Mouse (Mus musculus) Patski (cell line): ENCODE measurements around the gene Fam78a. TPM values are rescaled to one million over a fixed set of nuclear protein-coding genes. Genes with fewer than 3 reads are reported as not detected.

ENCODE experiments used
- ATAC-seq: fragments of 100-300 bp; one replicate; pipeline ENCODE4 v1.8.0; 2021
- CTCF ChIA-PET: fragments of 350-600 bp; sonication (Branson Sonifier 250); formaldehyde crosslinking; loops from one replicate; lab custom pipeline; 2022; ENCODE audit warnings: inconsistent platforms; lab: Charles Lee
- POLR2A ChIA-PET: fragments of 350-600 bp; sonication (Branson Sonifier 250); formaldehyde crosslinking; loops from one replicate; lab custom pipeline; 2022; ENCODE audit warnings: antibody characterized with exemption, inconsistent platforms; lab: Charles Lee
- DNase-seq: peaks from one replicate; pipeline ENCODE4 v3.0.0-alpha.2; 2011; ENCODE audit warnings: low read depth, low spot score
- H3K27me3 ChIP-seq: fragments of 371-371 bp; one replicate; pipeline ENCODE4 v1.5.1; 2021
- CTCF ChIP-seq: fragments of 100-300 bp; IDR thresholded peaks from one replicate; pipeline ENCODE4 v1.5.1; 2021
- in situ Hi-C: fragments of 300-500 bp; cut with MboI; formaldehyde crosslinking; loops from 3 replicates; pipeline ENCODE4 v1.11.1; 2018; ENCODE audit warnings: low pct_unique_long_range_greater_than_20kb, mixed read lengths
- polyA plus RNA-seq: library from polyadenylated mRNA; unstranded; gene quantifications from one replicate; pipeline ENCODE4 v1.2.3, GENCODE M21; 2021

The Fam78a gene
- polyA plus RNA-seq, 1 experiment from 2014 or later, result 0.08 TPM

GRCm38 (mm10) chr2:32103557-32103956 lies 18.9 kb upstream of the Fam78a start:
- ATAC-seq, result no peak
- CTCF ChIA-PET, result no interaction called here

DNA sequence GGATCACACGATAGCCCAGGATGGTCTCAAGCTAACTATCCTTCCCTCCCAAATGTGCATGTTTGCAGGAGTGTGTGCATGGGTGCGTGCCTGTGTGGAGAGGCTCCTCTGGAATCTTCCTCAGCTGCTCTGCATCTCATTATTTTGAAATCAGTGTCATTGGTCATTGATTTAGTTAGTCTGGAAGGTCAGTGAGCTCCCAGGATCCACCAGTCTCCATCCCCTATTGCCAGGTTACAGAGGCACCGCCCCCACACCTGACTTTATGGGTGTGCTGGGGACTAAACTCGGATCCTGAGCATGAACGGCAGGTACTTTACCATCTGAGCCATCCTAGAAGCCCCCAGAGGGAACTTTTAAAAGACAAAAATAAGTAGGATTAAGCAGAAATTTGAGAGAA lies 18.3 kb upstream of the Fam78a start:
- in situ Hi-C loops, result no loop called here
- ChIA-PET POLR2A (no interaction called here), CTCF (no interaction called here)
- H3K27me3 ChIP-seq, result peaks cover 9% of the 10 kb centered on the region
- no peak for TF ChIP-seq CTCF
- DNase-seq, result no peak
- ATAC-seq, result no peak

More at GRCm38 (mm10) chr2:32103557-32103956, 18.9 kb upstream of the Fam78a start:
- TF ChIP-seq CTCF, result no peak
- POLR2A ChIA-PET, result no interaction called here
- in situ Hi-C loops, result no loop called here
- DNase-seq, result no peak
- H3K27me3 ChIP-seq, result peaks cover 3% of the 10 kb centered on the region

DNA sequence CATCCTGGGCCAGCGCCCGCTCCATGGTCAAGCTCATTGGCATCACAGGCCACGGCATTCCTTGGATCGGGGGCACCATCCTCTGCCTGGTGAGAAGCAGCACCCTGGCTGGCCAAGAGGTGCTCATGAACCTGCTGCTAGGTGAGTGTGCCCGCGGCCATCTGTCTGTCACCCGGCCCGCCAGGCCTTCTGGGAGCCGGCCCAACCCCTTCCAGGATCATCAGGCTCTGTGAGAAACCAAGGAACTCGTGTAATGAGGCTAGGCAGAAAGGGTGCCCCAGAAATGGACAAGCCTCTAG lies 11.4 kb upstream of the Fam78a start:
- no peak for DNase-seq
- in situ Hi-C loops, result no loop called here
- no peak for ATAC-seq
- H3K27me3 ChIP-seq, result peaks cover 43% of the 10 kb centered on the region
- CTCF ChIA-PET, result no interaction called here
- TF ChIP-seq CTCF, result no peak
- POLR2A ChIA-PET, result no interaction called here

DNA sequence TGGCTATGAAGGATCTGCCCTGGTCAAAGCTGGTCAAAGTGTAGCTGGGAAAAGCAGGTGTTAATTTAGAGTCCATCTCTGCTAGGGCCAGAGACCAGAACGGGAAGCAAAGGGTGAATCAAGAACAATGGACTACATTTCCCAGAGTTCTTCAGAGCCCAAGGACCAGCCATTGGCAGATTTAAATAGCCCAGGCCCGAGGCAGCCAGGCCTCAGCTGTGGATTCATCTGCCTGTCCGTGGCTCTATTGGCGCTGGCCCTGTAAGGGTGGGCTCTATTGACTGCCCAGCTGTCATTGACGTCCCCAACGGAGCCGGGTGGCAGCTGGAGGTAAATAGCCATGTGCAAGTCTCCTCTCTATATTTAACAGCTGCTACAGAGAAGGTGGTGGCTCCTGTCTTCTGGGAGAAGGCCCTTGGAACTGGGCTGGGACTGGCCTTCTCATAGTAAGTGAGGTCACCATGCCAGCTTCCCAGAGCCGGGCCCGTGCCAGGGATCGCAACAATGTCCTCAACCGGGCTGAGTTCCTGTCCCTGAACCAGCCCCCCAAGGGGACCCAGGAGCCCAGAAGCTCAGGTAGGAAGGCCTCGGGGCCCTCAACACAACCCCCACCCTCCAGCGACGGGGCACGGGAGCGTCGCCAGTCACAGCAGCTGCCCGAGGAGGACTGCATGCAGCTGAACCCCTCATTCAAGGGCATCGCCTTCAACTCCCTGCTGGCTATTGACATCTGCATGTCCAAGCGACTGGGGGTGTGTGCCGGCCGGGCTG lies 10.9 kb upstream of the Fam78a start, which contains the start of gene Plpp7:
TSS of gene Plpp7 (plus strand) at position 178 of the 771 bp plus-strand sequence.
- DNase-seq (no peak), ATAC-seq (no peak)
- H3K27me3 ChIP-seq, result peaks cover 48% of the 10 kb centered on the region
- POLR2A ChIA-PET, result no interaction called here
- no peak for TF ChIP-seq CTCF
- in situ Hi-C loops, result no loop called here
- CTCF ChIA-PET, result no interaction called here

GRCm38 (mm10) chr2:32094001-32094707 lies 9.5 kb upstream of the Fam78a start:
- ChIA-PET CTCF (no interaction called here), POLR2A (no interaction called here)
- no peak for ATAC-seq
- H3K27me3 ChIP-seq, result peaks cover 55% of the 10 kb centered on the region
- DNase-seq, result no peak
- TF ChIP-seq CTCF, result no peak
- in situ Hi-C loops, result no loop called here

DNA sequence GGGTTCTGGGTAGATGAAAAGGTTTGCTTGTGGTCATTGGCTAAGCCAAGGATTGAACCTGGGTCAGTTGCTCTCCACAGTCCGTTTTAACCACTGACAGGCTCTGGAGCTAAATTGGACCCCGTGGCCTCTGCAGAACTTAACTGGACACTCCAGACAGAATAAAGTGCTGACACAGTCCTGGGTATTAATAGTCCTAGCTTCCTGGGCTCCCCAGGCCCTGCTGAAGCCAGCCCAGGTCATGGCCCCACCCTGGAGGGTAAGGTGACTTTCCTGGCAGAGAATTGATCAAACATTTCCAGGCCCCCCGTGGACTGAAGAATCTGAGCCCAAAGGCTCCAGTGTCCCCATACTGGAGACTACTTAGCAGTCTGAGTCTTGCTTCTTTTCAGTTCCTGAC lies 7.3 kb upstream of the Fam78a start:
- ATAC-seq (no peak), DNase-seq (no peak)
- CTCF ChIA-PET, result no interaction called here
- POLR2A ChIA-PET, result no interaction called here
- in situ Hi-C loops, result no loop called here
- H3K27me3 ChIP-seq, result peaks cover 69% of the 10 kb centered on the region
- no peak for TF ChIP-seq CTCF

DNA sequence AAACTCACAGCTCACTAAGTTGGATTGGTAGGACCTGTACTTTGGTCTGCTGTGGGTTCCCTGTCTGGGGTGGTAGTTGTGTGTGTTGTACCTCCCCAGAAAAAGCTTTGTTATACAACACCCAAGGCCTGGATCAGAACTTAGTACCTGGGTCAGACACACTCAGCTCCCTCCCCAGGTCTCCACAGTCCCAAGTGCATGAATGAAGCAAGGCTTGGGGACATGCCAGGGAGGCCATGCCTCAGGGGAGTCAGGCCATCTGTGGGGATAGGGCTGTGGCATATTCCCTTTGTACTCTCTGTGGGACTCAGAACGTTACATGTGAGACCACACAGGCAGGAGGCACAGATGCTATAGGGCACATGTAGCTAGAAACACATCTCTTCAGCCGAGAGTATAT lies 5.5 kb upstream of the Fam78a start:
- ChIA-PET POLR2A (interaction anchor here (0.6 kb wide), 1 partner anchor 89 kb away, joined by 3 read pairs; no protein-coding TSS in a partner anchor), CTCF (no interaction called here)
- ATAC-seq (no peak), DNase-seq (no peak)
- H3K27me3 ChIP-seq, result peaks cover 75% of the 10 kb centered on the region
- in situ Hi-C loops, result no loop called here
- TF ChIP-seq CTCF, result no peak

DNA sequence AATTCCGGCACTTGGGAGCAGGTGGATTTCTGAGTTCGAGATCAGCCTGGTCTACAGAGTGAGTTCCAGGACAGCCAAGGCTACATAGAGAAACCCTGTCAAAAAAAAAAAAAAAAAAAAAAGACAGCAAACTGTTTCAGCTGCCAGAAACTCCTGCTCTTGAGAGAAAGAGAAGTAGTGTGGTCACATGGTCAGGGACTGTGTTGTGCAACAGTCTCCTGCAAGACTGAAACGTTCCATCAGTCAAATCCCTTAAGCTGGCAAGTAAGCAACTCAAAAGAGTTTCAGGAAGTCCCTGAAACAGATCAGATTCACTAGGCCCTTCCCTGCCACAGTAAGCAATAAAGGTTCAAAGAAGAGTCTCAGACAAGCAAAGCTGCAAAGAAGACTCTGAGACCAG lies 4.9 kb upstream of the Fam78a start:
- ATAC-seq (no peak), DNase-seq (no peak)
- H3K27me3 ChIP-seq, result peaks cover 76% of the 10 kb centered on the region
- POLR2A ChIA-PET, result interaction anchor here (0.6 kb wide), 1 partner anchor 88 kb away, joined by 3 read pairs; no protein-coding TSS in a partner anchor
- no peak for TF ChIP-seq CTCF
- CTCF ChIA-PET, result no interaction called here
- in situ Hi-C loops, result no loop called here

- POLR2A ChIA-PET, result no interaction called here
- ATAC-seq, result no peak
- CTCF ChIA-PET, result no interaction called here
- no peak for TF ChIP-seq CTCF
- in situ Hi-C loops, result no loop called here
- peaks cover 78% of the 10 kb centered on the region for H3K27me3 ChIP-seq
- DNase-seq, result no peak
These were observed 3.8 kb upstream of the Fam78a start for GRCm38 (mm10) chr2:32088372-32088981.

GRCm38 (mm10) chr2:32087606-32088005 lies 2.9 kb upstream of the Fam78a start:
- H3K27me3 ChIP-seq, result peaks cover 85% of the 10 kb centered on the region
- DNase-seq (no peak), ATAC-seq (no peak)
- no peak for TF ChIP-seq CTCF
- in situ Hi-C loops, result no loop called here
- ChIA-PET POLR2A (no interaction called here), CTCF (interaction anchor here (0.6 kb wide), 1 partner anchor 11 kb away, joined by 4 read pairs; no protein-coding TSS in a partner anchor)

DNA sequence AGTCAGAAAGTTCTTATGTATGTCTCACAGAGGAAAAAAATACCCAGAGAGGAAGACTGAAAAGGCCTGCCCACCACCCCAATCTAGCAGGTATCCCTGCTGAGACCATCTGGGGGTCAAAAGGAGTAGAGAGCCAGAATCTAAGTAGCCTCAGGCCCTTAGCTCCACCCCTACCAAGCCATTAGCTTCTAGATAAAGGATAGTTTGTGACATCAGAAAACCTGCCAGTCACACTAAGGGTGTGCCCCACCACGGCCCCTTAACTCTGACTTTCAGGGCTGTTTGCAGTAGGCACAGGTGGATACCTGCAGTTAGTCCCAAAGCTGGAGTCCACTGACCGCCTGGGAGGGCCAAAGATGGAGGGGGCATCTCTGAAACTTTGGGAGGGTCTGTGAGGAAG lies 574 bp upstream of the Fam78a start:
- ATAC-seq (no peak), DNase-seq (no peak)
- TF ChIP-seq CTCF, result no peak
- ChIA-PET CTCF (interaction anchor here (1.8 kb wide), 1 partner anchor 14 kb away, joined by 3 read pairs; no protein-coding TSS in a partner anchor), POLR2A (no interaction called here)
- peaks cover 78% of the 10 kb centered on the region for H3K27me3 ChIP-seq
- in situ Hi-C loops, result no loop called here
